Mouse (Mus musculus) MN1 (cell line): ENCODE data around the gene Gm42878.

Experiments used
- DNase-seq: peaks from one replicate; pipeline ENCODE4 v3.0.0-alpha.2; 2016; ENCODE audit warnings: low spot score

Gene Gm42878

DNA sequence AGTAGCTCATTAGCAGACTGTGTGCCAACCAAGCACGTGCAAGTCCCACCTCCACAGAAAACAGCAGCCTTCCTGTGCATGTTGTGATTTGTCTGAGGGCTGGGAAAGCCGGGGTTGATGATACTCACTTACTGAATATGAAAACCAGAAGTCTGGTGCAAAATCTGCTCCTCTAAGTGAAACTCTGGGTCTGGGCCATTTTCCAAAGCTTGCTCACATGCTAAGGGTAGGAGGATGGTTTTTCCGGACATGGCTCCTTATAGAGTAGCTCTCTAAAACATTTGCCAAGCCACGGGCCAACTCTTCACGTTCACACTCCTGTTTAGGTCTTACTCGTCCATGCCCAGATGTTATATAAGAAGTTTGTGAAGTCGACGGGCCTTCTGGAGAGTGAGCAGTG lies 52.0 kb downstream of the Gm42878 start:
- DNase-seq, result no peak

DNA sequence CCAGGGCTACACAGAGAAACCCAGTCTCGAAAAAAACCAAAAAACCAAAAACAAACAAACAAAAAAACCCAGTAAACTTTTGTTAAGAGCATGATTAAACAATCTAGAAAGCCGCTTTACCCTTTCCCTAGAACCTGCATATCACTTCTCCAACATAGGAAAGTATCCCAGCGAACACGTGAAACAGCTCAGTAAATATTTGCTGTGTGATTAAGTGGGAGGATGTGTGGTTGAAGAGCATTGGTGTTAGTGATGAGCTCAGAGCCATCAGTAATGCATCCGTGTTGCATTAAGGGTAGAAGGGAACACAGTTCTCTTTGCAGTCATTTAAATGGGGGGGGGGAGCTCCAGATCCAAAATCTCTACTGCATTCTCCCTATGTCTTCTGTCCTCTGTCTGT lies 60.5 kb downstream of the Gm42878 start:
- DNase-seq, result no peak

DNA sequence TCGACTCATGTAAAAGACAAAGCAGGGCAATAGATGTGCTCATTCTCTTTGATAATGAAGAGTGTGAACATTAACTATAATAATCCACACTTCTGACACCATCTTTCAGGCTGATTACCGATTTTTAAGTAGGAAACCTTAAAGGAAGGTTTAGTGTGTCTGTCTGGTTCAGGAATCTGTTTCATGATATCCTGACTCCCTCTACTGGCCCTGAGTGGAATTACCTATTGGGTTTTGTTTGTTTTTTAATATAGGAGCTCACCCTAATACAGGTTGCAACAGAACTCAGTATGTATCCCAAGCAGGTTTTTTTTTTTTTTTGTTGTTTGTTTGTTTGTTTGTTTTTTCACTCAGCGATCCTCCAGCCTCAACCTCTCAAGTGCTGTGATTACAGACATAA lies 67.6 kb downstream of the Gm42878 start:
- peak; percentile 77 for DNase-seq

DNA sequence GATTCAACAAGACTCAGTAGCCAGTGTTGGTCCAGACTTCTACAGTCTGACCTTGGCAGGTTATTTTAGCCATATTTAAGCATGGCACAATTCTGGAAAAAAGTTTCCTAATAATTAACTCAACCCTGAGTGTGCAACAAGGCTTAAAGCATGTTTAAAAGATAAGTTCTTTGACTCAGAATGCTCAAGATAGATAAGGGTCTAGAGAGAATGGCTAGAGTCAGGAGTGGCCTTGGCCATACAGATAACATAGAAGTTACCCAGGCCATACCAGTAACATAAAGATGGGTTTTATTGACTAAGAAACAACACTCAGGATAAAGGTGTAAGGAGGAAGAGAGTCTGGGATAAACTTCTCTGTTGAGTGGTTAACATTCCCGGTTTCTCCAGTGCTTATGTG lies 69.2 kb downstream of the Gm42878 start:
- no peak for DNase-seq

DNA sequence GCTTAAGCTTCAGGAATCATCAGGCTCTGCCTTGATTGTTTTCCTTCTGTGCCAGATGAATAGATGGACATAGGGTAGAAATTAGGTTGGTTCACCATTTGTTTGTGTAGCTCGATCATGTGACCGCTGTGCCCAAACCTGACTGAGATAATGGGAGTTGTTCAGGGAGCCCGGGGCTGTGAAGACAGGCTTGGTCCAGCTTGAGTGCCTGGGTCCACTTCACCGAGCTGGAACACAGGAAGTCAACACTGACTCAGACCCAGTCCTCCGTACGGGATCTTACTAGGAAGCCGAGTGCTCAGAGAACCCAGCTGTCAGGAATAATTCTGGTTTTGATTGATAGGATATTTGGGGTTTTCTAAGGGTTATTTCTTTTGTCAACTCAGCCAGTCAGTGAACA lies 70.7 kb downstream of the Gm42878 start:
- no peak for DNase-seq

DNA sequence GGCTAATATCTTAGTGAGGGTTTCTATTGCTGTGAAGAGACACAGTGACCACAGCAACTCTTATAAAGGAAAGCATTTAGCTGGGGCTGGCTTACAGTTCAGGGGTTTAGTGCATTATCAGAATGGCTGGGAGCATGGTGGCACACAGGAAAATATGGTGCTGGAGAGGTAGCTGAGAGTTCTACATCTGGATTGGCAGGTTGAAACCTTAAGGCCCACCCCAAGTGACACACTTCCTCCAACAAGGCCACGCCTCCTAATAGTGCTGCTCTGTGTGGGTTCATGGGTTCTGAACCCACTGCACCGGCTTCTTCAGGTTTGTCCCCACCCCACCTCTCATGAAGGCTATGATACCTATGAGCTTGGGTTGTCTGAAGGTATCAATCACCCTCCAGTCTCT lies 72.9 kb downstream of the Gm42878 start:
- DNase-seq, result no peak

DNA sequence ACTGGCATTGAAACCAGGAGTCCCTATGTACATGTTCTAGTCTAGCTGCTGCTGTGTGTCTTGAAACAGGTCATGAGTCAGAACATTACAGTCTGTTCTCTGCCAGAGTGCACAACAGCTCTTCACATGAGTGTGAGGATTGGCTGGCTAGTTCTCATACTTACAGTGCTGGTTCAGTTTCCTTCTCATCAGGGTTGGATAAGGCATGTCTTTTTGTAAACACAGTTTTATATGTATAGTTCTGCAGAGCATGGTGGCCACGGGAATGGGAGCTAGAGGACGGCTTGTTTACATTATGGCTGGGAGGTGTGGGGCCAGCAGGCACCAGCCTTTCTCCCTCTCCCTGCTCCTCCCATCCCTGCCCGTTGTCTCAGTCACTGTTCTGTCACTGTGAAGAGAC lies 75.7 kb downstream of the Gm42878 start:
- no peak for DNase-seq
